Comparison of ENCODE assay signal across 10 mouse cellular contexts in genomic region chr1:172203566-172203965, GRCm38 (mm10). TPM values are rescaled to one million over a fixed set of nuclear protein-coding genes. Genes with fewer than 3 reads are reported as not detected.
DNase-seq lines count a peak whose midpoint lies in the region; ATAC-seq and TF ChIP-seq lines count a peak whose summit lies in the region.
"Had no signal": no experiment of that assay in that cellular context is flagged by ENCODE, and none has a peak within 500 bp of the region (broad histone marks: within the 10 kb centered on the region; RNA-seq: fewer than 3 reads in every experiment).

No protein-coding gene starts in this region.

- peak overlapping the region; percentile 76 for H3K4me2 ChIP-seq in embryonic facial prominence, embryonic 14.5 days (ENCODE audit: low read depth, low read length)
- peak overlapping the region; percentile 94 for H3K4me2 ChIP-seq in hindbrain, embryonic 14.5 days (replicated peaks)
- peak overlapping the region; percentile 95 for H3K4me2 ChIP-seq in midbrain, embryonic 12.5 days (replicated peaks)

- H3K27ac ChIP-seq in kidney, adult 2 months (ENCODE audit: insufficient read depth, low read depth, low read length): peak overlapping the region; percentile 61
- H3K27ac ChIP-seq in embryonic facial prominence, embryonic 14.5 days (replicated peaks; ENCODE audit: low read depth, low read length): peak overlapping the region; percentile 76
- peak overlapping the region; percentile 97 for H3K27ac ChIP-seq in hindbrain, embryonic 14.5 days
- H3K27ac ChIP-seq in midbrain, embryonic 12.5 days (replicated peaks): peak overlapping the region; percentile 95

- H3K27me3 ChIP-seq in kidney, adult 2 months (replicated peaks; ENCODE audit: control insufficient read depth, insufficient read depth, low read length): no peaks in the 10 kb centered on the region
- no peaks in the 10 kb centered on the region for H3K27me3 ChIP-seq in embryonic facial prominence, embryonic 14.5 days (replicated peaks; ENCODE audit: control insufficient read depth, insufficient read depth, low read length)
- no peaks in the 10 kb centered on the region for H3K27me3 ChIP-seq in hindbrain, embryonic 14.5 days (ENCODE audit: control insufficient read depth, insufficient read depth, low read length)
- no peaks in the 10 kb centered on the region for H3K27me3 ChIP-seq in midbrain, embryonic 12.5 days

- peak; percentile 52 for DNase-seq in kidney, adult 2 months
- DNase-seq in kidney, adult 9 months: no peak
- DNase-seq in embryonic facial prominence, embryonic 14.5 days (ENCODE audit: low spot score): no peak
- DNase-seq in hindbrain, embryonic 14.5 days (ENCODE audit: low spot score): no peak
- DNase-seq in thymus, postnatal 4 days: no peak
- no peak for DNase-seq in left cerebral cortex, adult 18-20 months (ENCODE audit: low spot score in 2 of 2)

- TF ChIP-seq CTCF in kidney, adult 2 months (conservative IDR thresholded peaks at IDR 0.05; ENCODE audit: insufficient read depth, insufficient read length, low read depth, low read length): no peak

- H3K4me3 ChIP-seq in kidney, adult 2 months (ENCODE audit: insufficient read depth, low read depth, low read length): no peak overlapping the region
- H3K4me3 ChIP-seq in embryonic facial prominence, embryonic 14.5 days (ENCODE audit: low read depth, low read length): no peak overlapping the region
- H3K4me3 ChIP-seq in hindbrain, embryonic 14.5 days (replicated peaks; ENCODE audit: low read length): peak overlapping the region; percentile 88; the same call in 1 of the 2 replicates
- peak overlapping the region; percentile 73 for H3K4me3 ChIP-seq in midbrain, embryonic 12.5 days

- H3K9ac ChIP-seq in embryonic facial prominence, embryonic 14.5 days (ENCODE audit: low read depth, low read length): no peak overlapping the region
- H3K9ac ChIP-seq in hindbrain, embryonic 14.5 days: peak overlapping the region; percentile 98
- peak overlapping the region; percentile 92 for H3K9ac ChIP-seq in midbrain, embryonic 12.5 days (replicated peaks)

- no peak for ATAC-seq in embryonic facial prominence, embryonic 14.5 days (ENCODE audit: low read depth)
- ATAC-seq in hindbrain, embryonic 14.5 days (ENCODE audit: low FRiP score): no peak
- no peak for ATAC-seq in midbrain, embryonic 12.5 days (ENCODE audit: low FRiP score, low read depth)
- no peak for ATAC-seq in megakaryocyte progenitor cell, adult 5-6 weeks (replicated peaks; ENCODE audit: poor library complexity)

- no peaks in the 10 kb centered on the region; the same call in 1 of the 2 replicates for H3K36me3 ChIP-seq in kidney, adult 2 months (ENCODE audit: control insufficient read depth, insufficient read depth, low read length)
- H3K36me3 ChIP-seq in embryonic facial prominence, embryonic 14.5 days (ENCODE audit: control insufficient read depth, insufficient read depth, low read length): peaks cover 25% of the 10 kb centered on the region
- peaks cover 21% of the 10 kb centered on the region for H3K36me3 ChIP-seq in hindbrain, embryonic 14.5 days (replicated peaks; ENCODE audit: control insufficient read depth, insufficient read depth)
- H3K36me3 ChIP-seq in midbrain, embryonic 12.5 days: peaks cover 19% of the 10 kb centered on the region

- no peaks in the 10 kb centered on the region for H3K9me3 ChIP-seq in embryonic facial prominence, embryonic 14.5 days (ENCODE audit: control insufficient read depth, low read length)
- H3K9me3 ChIP-seq in hindbrain, embryonic 14.5 days (ENCODE audit: control insufficient read depth, low read length): no peaks in the 10 kb centered on the region
- no peaks in the 10 kb centered on the region for H3K9me3 ChIP-seq in midbrain, embryonic 12.5 days
- H3K9me3 ChIP-seq: G1E had no signal

- TF ChIP-seq POLR2A in kidney, adult 2 months (IDR thresholded peaks at IDR 0.05; ENCODE audit: low read depth, low read length): no peak

- WGBS in kidney, adult 2 months: 25% methylated on average over 4 of the region's 4 CpGs
- WGBS in embryonic facial prominence, embryonic 14.5 days: 7% methylated on average over 4 of the region's 4 CpGs
- 5% methylated on average over 4 of the region's 4 CpGs for WGBS in hindbrain, embryonic 14.5 days
- 6% methylated on average over 4 of the region's 4 CpGs for WGBS in midbrain, embryonic 12.5 days

- H3K4me1 ChIP-seq in kidney, adult 2 months (ENCODE audit: control insufficient read depth, insufficient read depth, low read length): peaks cover 34% of the 10 kb centered on the region
- H3K4me1 ChIP-seq in embryonic facial prominence, embryonic 14.5 days (ENCODE audit: control insufficient read depth, insufficient read depth, low read length): peaks cover 60% of the 10 kb centered on the region
- H3K4me1 ChIP-seq in hindbrain, embryonic 14.5 days (replicated peaks; ENCODE audit: control insufficient read depth, insufficient read depth, low read length): peaks cover 69% of the 10 kb centered on the region
- peaks cover 79% of the 10 kb centered on the region for H3K4me1 ChIP-seq in midbrain, embryonic 12.5 days

RNA-seq across cellular contexts. Expression of gene Pea15a, which starts 3.0 kb away (rescaled TPM):
- polyA plus RNA-seq in kidney, adult 2 months (2012; rRNA removed): 52.1 and 58.7 TPM in 2 replicates
- 149 and 150 TPM in 2 replicates for polyA plus RNA-seq in embryonic facial prominence, embryonic 14.5 days (2014; fragmentation: Nextera tagmentation; extraction: Ambion mirVana)
- 363 and 428 TPM in 2 replicates for polyA plus RNA-seq in hindbrain, embryonic 14.5 days (2014; fragmentation: Nextera tagmentation; extraction: Ambion mirVana)
- polyA plus RNA-seq in midbrain, embryonic 12.5 days (2016; fragmentation: Nextera tagmentation; extraction: Ambion mirVana): 350 and 356 TPM in 2 replicates
- total RNA-seq in megakaryocyte progenitor cell, adult 5-6 weeks (2015): 3.1 and 4.9 TPM in 2 replicates
- total RNA-seq in megakaryocyte progenitor cell, adult 5-6 weeks (2017): 2.2 and 2.6 TPM in 2 replicates
- 100 to 1,000 TPM; 412 to 456 TPM for total RNA-seq in left cerebral cortex, adult 18-20 months (2021)

RNA-seq across cellular contexts. Expression of gene Casq1, which starts 16.1 kb away (rescaled TPM):
- 0.29 and 27.1 TPM in 2 replicates for polyA plus RNA-seq in kidney, adult 2 months (2012; rRNA removed)
- 39.4 and 74.3 TPM in 2 replicates for polyA plus RNA-seq in embryonic facial prominence, embryonic 14.5 days (2014; fragmentation: Nextera tagmentation; extraction: Ambion mirVana)
- polyA plus RNA-seq in hindbrain, embryonic 14.5 days (2014; fragmentation: Nextera tagmentation; extraction: Ambion mirVana): 1.4 and 2.2 TPM in 2 replicates
- 1.9 and 2.1 TPM in 2 replicates for polyA plus RNA-seq in midbrain, embryonic 12.5 days (2016; fragmentation: Nextera tagmentation; extraction: Ambion mirVana)
- not detected in 2 replicates for total RNA-seq in megakaryocyte progenitor cell, adult 5-6 weeks (2015)
- not detected in 2 replicates for total RNA-seq in megakaryocyte progenitor cell, adult 5-6 weeks (2017)
- total RNA-seq in left cerebral cortex, adult 18-20 months (2021): under 1 TPM in 1 of 2 experiments, not detected in 1; 0.63 TPM
- total RNA-seq: G1E had no signal
- polyA plus RNA-seq: G1E had no signal

RNA-seq across cellular contexts. Expression of gene Atp1a4, which starts 54.6 kb away (rescaled TPM):
- 0.09 and 0.11 TPM in 2 replicates for polyA plus RNA-seq in kidney, adult 2 months (2012; rRNA removed)
- 0.05 TPM in 1 of 2 replicates, not detected in the other for polyA plus RNA-seq in embryonic facial prominence, embryonic 14.5 days (2014; fragmentation: Nextera tagmentation; extraction: Ambion mirVana)
- polyA plus RNA-seq in hindbrain, embryonic 14.5 days (2014; fragmentation: Nextera tagmentation; extraction: Ambion mirVana): 0.15 TPM in 1 of 2 replicates, not detected in the other
- polyA plus RNA-seq in midbrain, embryonic 12.5 days (2016; fragmentation: Nextera tagmentation; extraction: Ambion mirVana): not detected in 2 replicates
- not detected in 2 replicates for total RNA-seq in megakaryocyte progenitor cell, adult 5-6 weeks (2015)
- total RNA-seq in megakaryocyte progenitor cell, adult 5-6 weeks (2017): not detected in 2 replicates
- not detected for total RNA-seq in left cerebral cortex, adult 18-20 months (2021)
- polyA plus RNA-seq: G1E; spleen, adult 2 months had no signal

RNA-seq across cellular contexts. Expression of gene Dcaf8, which starts 55.7 kb away (rescaled TPM):
- 93.4 and 95.1 TPM in 2 replicates for polyA plus RNA-seq in kidney, adult 2 months (2012; rRNA removed)
- 102 and 119 TPM in 2 replicates for polyA plus RNA-seq in embryonic facial prominence, embryonic 14.5 days (2014; fragmentation: Nextera tagmentation; extraction: Ambion mirVana)
- 70.1 and 71.7 TPM in 2 replicates for polyA plus RNA-seq in hindbrain, embryonic 14.5 days (2014; fragmentation: Nextera tagmentation; extraction: Ambion mirVana)
- 130 and 133 TPM in 2 replicates for polyA plus RNA-seq in midbrain, embryonic 12.5 days (2016; fragmentation: Nextera tagmentation; extraction: Ambion mirVana)
- total RNA-seq in megakaryocyte progenitor cell, adult 5-6 weeks (2015): 26.0 and 46.0 TPM in 2 replicates
- 93.6 and 140 TPM in 2 replicates for total RNA-seq in megakaryocyte progenitor cell, adult 5-6 weeks (2017)
- total RNA-seq in left cerebral cortex, adult 18-20 months (2021): 100 to 1,000 TPM; 117 TPM

RNA-seq across cellular contexts. Expression of gene Igsf8, which starts 57.9 kb away (rescaled TPM):
- polyA plus RNA-seq in kidney, adult 2 months (2012; rRNA removed): 54.3 and 57.7 TPM in 2 replicates
- 57.2 and 60.4 TPM in 2 replicates for polyA plus RNA-seq in embryonic facial prominence, embryonic 14.5 days (2014; fragmentation: Nextera tagmentation; extraction: Ambion mirVana)
- polyA plus RNA-seq in hindbrain, embryonic 14.5 days (2014; fragmentation: Nextera tagmentation; extraction: Ambion mirVana): 64.7 and 69.0 TPM in 2 replicates
- 103 and 106 TPM in 2 replicates for polyA plus RNA-seq in midbrain, embryonic 12.5 days (2016; fragmentation: Nextera tagmentation; extraction: Ambion mirVana)
- total RNA-seq in megakaryocyte progenitor cell, adult 5-6 weeks (2015): 28.8 and 29.7 TPM in 2 replicates
- 25.5 and 30.6 TPM in 2 replicates for total RNA-seq in megakaryocyte progenitor cell, adult 5-6 weeks (2017)
- 100 to 1,000 TPM; 278 to 283 TPM for total RNA-seq in left cerebral cortex, adult 18-20 months (2021)

Comparison
In these comparisons a context has a peak if more than half of its experiments do, and no peak if none do; other contexts are left out.
1. H3K4me3 ChIP-seq: peak in hindbrain, embryonic 14.5 days (single experiment) and midbrain, embryonic 12.5 days (single experiment); none in kidney, adult 2 months (single experiment) and embryonic facial prominence, embryonic 14.5 days (single experiment).
2. Peak in every context shown above with its lines, with median percentiles within 50 percentile points of each other: H3K27ac ChIP-seq and H3K4me2 ChIP-seq.